Mouse (Mus musculus): ENCODE data around the gene Helb.

- TF ChIP-seq GATA1 (IDR thresholded peaks at IDR 0.05; ENCODE audit: low read length) (no peak), TAL1 (IDR thresholded peaks at IDR 0.05; ENCODE audit: low read length) (no peak)
These were observed 77.0 kb downstream of the Helb start for GRCm38 (mm10) chr10:120035824-120036223.

All from erythroblast, embryonic 14.5 days (primary cell).